Mouse (Mus musculus) stomach, embryonic 16.5 days (tissue): ENCODE data around the gene Madd. TPM values are rescaled to one million over a fixed set of nuclear protein-coding genes. Genes with fewer than 3 reads are reported as not detected.
A peak's percentile ranks its signal among the peaks of the same experiment; 100 is the strongest.

Experiments used
- ATAC-seq: fragments of 200-750 bp; cut with Nextera tagmentation; 2 replicates; pipeline ENCODE4 v1.8.0; 2017; ENCODE audit warnings: moderate number of reproducible peaks, moderate TSS enrichment; ENCODE audit not compliant: insufficient read depth, low FRiP score
- H3K27ac ChIP-seq: fragments of 300-500 bp; sonication (generic); 2 replicates; pipeline ENCODE4 v1.5.1; 2014; ENCODE audit warnings: low read length
- H3K27me3 ChIP-seq: fragments of 300-500 bp; sonication (generic); 2 replicates; pipeline ENCODE4 v1.6.1; 2014; ENCODE audit warnings: low read length, control low read depth, mixed read lengths; ENCODE audit not compliant: control insufficient read depth, insufficient read depth
- H3K36me3 ChIP-seq: fragments of 300-500 bp; sonication (generic); 2 replicates; pipeline ENCODE4 v1.6.1; 2014; ENCODE audit warnings: low read length; ENCODE audit not compliant: control insufficient read depth, insufficient read depth
- H3K4me1 ChIP-seq: fragments of 300-500 bp; sonication (generic); 2 replicates; pipeline ENCODE4 v1.6.1; 2014; ENCODE audit warnings: low read length, control low read depth, mixed read lengths; ENCODE audit not compliant: control insufficient read depth, insufficient read depth
- H3K4me2 ChIP-seq: fragments of 300-500 bp; sonication (generic); 2 replicates; pipeline ENCODE4 v1.6.1; 2014; ENCODE audit warnings: low read depth, low read length, mixed read lengths
- H3K4me3 ChIP-seq: fragments of 300-500 bp; sonication (generic); replicated peaks from 2 replicates; pipeline ENCODE4 v1.5.1; 2014; ENCODE audit warnings: mild to moderate bottlenecking, low read length
- H3K9ac ChIP-seq: fragments of 300-500 bp; sonication (generic); 2 replicates; pipeline ENCODE4 v1.6.1; 2014; ENCODE audit warnings: low read length
- H3K9me3 ChIP-seq: fragments of 300-500 bp; sonication (generic); replicated peaks from 2 replicates; pipeline ENCODE4 v1.6.1; 2016; ENCODE audit warnings: low read length, control low read depth; ENCODE audit not compliant: control insufficient read depth
- WGBS: fragments of 180-500 bp; shearing (Covaris S2); extraction: QIAGEN DNeasy Blood & Tissue Kit; methylation state at CpG from one replicate; pipeline ENCODE4 v1.1.7; 2014; 5-methylcytosine and 5-hydroxymethylcytosine counted together
- polyA plus RNA-seq: library from polyadenylated mRNA; unstranded; fragments of >200 nt; fragmentation: Nextera tagmentation; extraction: Ambion mirVana; gene quantifications from 2 replicates; pipeline ENCODE4 v1.2.1, GENCODE M21; 2015

Gene Madd
- polyA plus RNA-seq, 1 experiment from 2014 or later, result 14.3 TPM

DNA sequence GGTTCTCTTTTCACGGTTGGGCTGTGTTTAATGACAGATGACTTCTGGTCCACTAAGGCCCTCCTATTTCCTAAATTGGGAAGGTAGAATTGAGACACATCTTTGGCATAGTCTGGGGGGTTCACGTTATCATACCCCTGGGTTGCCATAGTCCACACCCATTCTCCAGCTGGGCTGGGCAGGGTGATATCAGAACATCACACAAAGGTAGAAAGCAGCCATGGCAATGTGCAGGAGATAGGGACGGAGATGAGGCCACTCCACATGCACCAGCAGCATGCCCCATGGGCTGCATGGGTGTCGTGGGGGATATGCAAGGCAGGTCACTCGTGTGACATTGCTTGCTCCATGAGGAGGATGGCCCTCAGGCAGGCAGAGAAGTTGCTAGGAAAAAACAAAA is 20.1 kb downstream of the Madd start:
- no peaks in the 10 kb centered on the region for H3K9me3 ChIP-seq
- 0 out of 2 replicates have a peak, but pooled peaks cover 8% of the 10 kb centered on the region for H3K36me3 ChIP-seq
- no peak overlapping the region for H3K4me3 ChIP-seq
- H3K4me1 ChIP-seq, result no peaks in the 10 kb centered on the region
- H3K27me3 ChIP-seq, result no peaks in the 10 kb centered on the region
- no peak for ATAC-seq
- H3K9ac ChIP-seq, result no peak overlapping the region
- H3K4me2 ChIP-seq, result no peak overlapping the region
- 82% methylated on average over 5 of the region's 5 CpGs for WGBS
- H3K27ac ChIP-seq, result no peak overlapping the region

DNA sequence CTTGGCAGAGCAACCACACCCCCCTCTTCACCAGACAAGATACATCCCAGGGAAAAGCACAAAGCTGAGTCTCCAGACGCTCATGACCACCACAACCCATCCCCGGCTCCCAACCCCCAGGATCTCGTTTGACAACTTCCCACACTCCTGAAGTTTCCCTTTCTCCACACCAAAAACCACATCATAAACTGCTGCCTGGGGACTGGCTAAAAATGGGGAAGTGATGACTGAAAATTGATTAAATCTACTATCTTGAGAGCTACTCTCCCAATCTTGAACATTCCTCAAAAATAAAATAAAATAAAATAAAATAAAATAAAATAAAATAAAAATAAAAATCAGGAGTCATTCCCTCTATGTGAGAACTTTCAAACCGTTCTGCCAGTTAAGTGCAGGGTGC is 20.7 kb downstream of the Madd start:
- no peak for ATAC-seq
- H3K27ac ChIP-seq, result no peak overlapping the region
- no peak overlapping the region for H3K4me2 ChIP-seq
- no peak overlapping the region for H3K4me3 ChIP-seq
- H3K9ac ChIP-seq, result no peak overlapping the region
- H3K27me3 ChIP-seq, result no peaks in the 10 kb centered on the region
- H3K4me1 ChIP-seq, result no peaks in the 10 kb centered on the region
- WGBS, result 83% methylated on average over 4 of the region's 4 CpGs
- H3K9me3 ChIP-seq, result no peaks in the 10 kb centered on the region
- H3K36me3 ChIP-seq, result 0 out of 2 replicates have a peak, but pooled peaks cover 8% of the 10 kb centered on the region

DNA sequence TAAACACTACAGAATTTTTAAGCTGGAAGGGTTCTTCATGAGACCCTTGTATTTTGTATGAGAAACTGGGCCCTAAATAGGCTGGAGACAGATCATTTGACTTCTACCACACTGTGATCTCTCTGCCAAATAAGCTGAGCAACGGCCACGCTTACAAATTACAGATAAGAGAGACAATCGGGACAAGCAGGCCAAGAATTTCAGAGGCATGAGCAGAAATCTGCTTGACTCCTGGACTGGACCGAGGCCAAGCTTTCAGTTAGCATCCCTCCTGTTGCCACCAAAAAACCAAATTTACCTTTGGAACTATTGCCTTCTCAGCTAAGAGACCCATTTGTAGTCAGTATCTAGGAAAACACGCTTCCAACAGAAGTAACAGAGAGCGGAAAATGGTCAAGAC is 23.0 kb downstream of the Madd start:
- 0 out of 2 replicates have a peak, but pooled peaks cover 2% of the 10 kb centered on the region for H3K36me3 ChIP-seq
- WGBS, result 69% methylated on average over 6 of the region's 6 CpGs
- no peak overlapping the region for H3K9ac ChIP-seq
- no peaks in the 10 kb centered on the region for H3K27me3 ChIP-seq
- no peak overlapping the region for H3K4me3 ChIP-seq
- H3K9me3 ChIP-seq, result no peaks in the 10 kb centered on the region
- H3K4me1 ChIP-seq, result no peaks in the 10 kb centered on the region
- no peak for ATAC-seq
- H3K27ac ChIP-seq, result no peak overlapping the region
- no peak overlapping the region for H3K4me2 ChIP-seq

- Histone ChIP-seq H3K4me3 (no peak overlapping the region), H3K9ac (no peak overlapping the region), H3K36me3 (no peaks in the 10 kb centered on the region), H3K27me3 (no peaks in the 10 kb centered on the region), H3K4me2 (no peak overlapping the region), H3K27ac (peak overlapping the region; percentile 77), H3K9me3 (no peaks in the 10 kb centered on the region), H3K4me1 (no peaks in the 10 kb centered on the region)
- 32% methylated on average over 6 of the region's 6 CpGs for WGBS
- peak; percentile 65; the same call in 1 of the 2 replicates for ATAC-seq
Measured at GRCm38 (mm10) chr2:91157002-91157752, 26.5 kb downstream of the Madd start.

DNA sequence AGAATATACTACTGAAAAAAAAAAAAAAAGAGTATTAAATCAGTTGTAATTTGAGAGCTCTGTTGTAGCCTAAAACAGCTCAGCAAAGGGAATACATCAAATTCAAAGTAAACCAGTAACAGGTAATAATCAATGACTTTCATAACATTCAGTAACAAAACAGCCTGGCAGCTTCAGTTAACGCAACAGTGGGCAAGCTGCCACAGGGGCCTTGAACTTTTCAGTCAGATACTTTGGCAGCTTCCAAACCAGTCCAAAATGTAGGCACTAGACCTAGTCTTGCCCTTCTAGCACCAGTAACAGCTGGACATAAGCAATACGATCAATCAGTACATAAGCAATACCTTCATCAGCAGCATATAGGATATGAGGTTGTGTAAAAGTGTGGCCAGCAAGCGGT is 29.5 kb downstream of the Madd start:
- Histone ChIP-seq H3K36me3 (no peaks in the 10 kb centered on the region), H3K27me3 (no peaks in the 10 kb centered on the region), H3K4me2 (no peak overlapping the region), H3K9me3 (no peaks in the 10 kb centered on the region), H3K4me3 (no peak overlapping the region), H3K27ac (no peak overlapping the region), H3K9ac (no peak overlapping the region), H3K4me1 (no peaks in the 10 kb centered on the region)
- WGBS, result 91% methylated on average over 3 of the region's 3 CpGs
- ATAC-seq, result no peak

DNA sequence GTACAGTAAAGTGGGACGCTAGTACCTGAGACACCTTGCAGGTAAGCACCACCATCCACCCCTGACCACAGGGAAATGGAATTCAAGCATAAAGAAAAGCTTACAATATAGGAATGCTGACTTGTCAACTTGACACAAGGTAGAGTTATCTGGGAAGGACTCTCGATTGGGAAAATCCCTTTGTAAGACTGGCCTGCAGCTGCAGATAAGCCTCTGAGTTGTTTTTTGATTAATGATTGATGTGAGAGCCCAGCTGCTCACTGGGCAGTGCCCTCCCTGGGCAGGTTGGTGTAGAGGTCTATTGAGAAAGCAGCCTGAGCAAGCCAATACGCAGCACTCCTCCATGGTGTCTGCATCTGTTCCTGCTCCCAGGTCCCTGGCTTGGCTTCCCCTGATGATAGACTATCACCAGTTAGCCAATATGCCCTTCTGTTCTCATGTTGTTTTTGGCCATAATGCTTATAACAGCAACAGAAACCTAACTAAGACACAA is 30.7 kb downstream of the Madd start:
- Histone ChIP-seq H3K4me2 (no peak overlapping the region), H3K36me3 (no peaks in the 10 kb centered on the region), H3K27ac (no peak overlapping the region), H3K27me3 (no peaks in the 10 kb centered on the region), H3K4me1 (no peaks in the 10 kb centered on the region), H3K9ac (no peak overlapping the region), H3K4me3 (no peak overlapping the region), H3K9me3 (no peaks in the 10 kb centered on the region)
- ATAC-seq, result no peak
- 68% methylated on average over 3 of the region's 3 CpGs for WGBS

- 63% methylated on average over 1 of the region's 1 CpGs for WGBS
- H3K9me3 ChIP-seq, result no peaks in the 10 kb centered on the region
- no peak for ATAC-seq
Measured at GRCm38 (mm10) chr2:91151331-91151730, 32.3 kb downstream of the Madd start.

GRCm38 (mm10) chr2:91148101-91148500 is 35.5 kb downstream of the Madd start:
- Histone ChIP-seq H3K9ac (no peak overlapping the region), H3K36me3 (peaks cover 5% of the 10 kb centered on the region; the same call in 1 of the 2 replicates), H3K27me3 (no peaks in the 10 kb centered on the region), H3K4me2 (no peak overlapping the region), H3K9me3 (no peaks in the 10 kb centered on the region), H3K4me1 (no peaks in the 10 kb centered on the region), H3K4me3 (no peak overlapping the region), H3K27ac (no peak overlapping the region)
- no peak for ATAC-seq

More at GRCm38 (mm10) chr2:91151331-91151730, 32.3 kb downstream of the Madd start:
- no peaks in the 10 kb centered on the region for H3K36me3 ChIP-seq
- no peak overlapping the region for H3K27ac ChIP-seq
- H3K4me2 ChIP-seq, result no peak overlapping the region
- H3K4me1 ChIP-seq, result no peaks in the 10 kb centered on the region
- no peaks in the 10 kb centered on the region for H3K27me3 ChIP-seq
- no peak overlapping the region for H3K9ac ChIP-seq
- no peak overlapping the region for H3K4me3 ChIP-seq

DNA sequence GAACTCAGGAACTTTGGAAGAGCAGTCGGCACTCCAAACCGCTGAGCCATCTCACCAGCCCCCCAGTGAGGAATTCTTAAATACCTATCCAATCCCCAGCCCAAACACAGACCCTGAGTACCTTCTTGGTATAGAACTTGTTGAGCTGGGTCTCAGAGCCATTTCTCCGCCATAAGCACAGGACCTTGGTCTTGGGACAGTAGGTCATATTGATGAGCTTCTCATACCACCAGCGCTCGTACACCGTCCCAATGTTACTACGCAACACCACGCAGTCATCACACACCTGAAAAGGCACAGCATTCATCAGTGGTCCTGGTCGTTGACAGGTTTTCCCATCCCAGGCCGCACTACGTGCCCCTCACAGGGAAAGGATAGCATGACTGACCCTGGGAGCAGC is 40.2 kb downstream of the Madd start:
- ATAC-seq, result no peak
- Histone ChIP-seq H3K9me3 (no peaks in the 10 kb centered on the region), H3K36me3 (peaks cover 11% of the 10 kb centered on the region; the same call in 1 of the 2 replicates), H3K4me3 (no peak overlapping the region), H3K9ac (no peak overlapping the region), H3K4me2 (no peak overlapping the region), H3K4me1 (no peaks in the 10 kb centered on the region), H3K27me3 (no peaks in the 10 kb centered on the region), H3K27ac (no peak overlapping the region)
- 96% methylated on average over 11 of the region's 11 CpGs for WGBS
